Mouse (Mus musculus) CH12.LX (cell line): ENCODE results near the gene Itch.

Experiments
- BHLHE40 ChIP-seq: IDR thresholded peaks from 2 replicates; pipeline ENCODE4 v1.6.1; 2011; ENCODE audit warnings: mild to moderate bottlenecking, low read depth, low read length, improper control_type of control experiment
- CHD2 ChIP-seq: IDR thresholded peaks from 2 replicates; pipeline ENCODE4 v1.6.1; 2011; ENCODE audit warnings: low read length, improper control_type of control experiment
- CTCF ChIP-seq, 2 experiments: IDR thresholded peaks in 1 of 2; conservative IDR thresholded peaks in 1 of 2; 2 replicates each; pipeline ENCODE4 v1.5.1; 2011 to 2012; ENCODE audit warnings: low read depth in 2 of 2, low read length in 2 of 2, improper control_type of control experiment in 1 of 2, inconsistent platforms in 1 of 2, mild to moderate bottlenecking in 1 of 2, moderate library complexity in 1 of 2
- ELF1 ChIP-seq: IDR thresholded peaks from 2 replicates; pipeline ENCODE4 v1.6.1; 2014; ENCODE audit warnings: low read depth, mild to moderate bottlenecking, inconsistent platforms, low read length, improper control_type of control experiment
- ETS1 ChIP-seq: conservative IDR thresholded peaks from 2 replicates; pipeline ENCODE4 v1.6.1; 2012; ENCODE audit warnings: low read depth, mild to moderate bottlenecking, inconsistent platforms, low read length, improper control_type of control experiment, moderate library complexity
- MAX ChIP-seq: IDR thresholded peaks from 2 replicates; pipeline ENCODE4 v1.6.1; 2011; ENCODE audit warnings: low read length, improper control_type of control experiment
- MYC ChIP-seq: IDR thresholded peaks from 2 replicates; pipeline ENCODE4 v1.6.1; 2011; ENCODE audit warnings: low read depth, mild to moderate bottlenecking, improper control_type of control experiment, low read length
- POLR2A ChIP-seq: IDR thresholded peaks from 2 replicates; pipeline ENCODE4 v1.6.1; 2011; ENCODE audit warnings: low read depth, mild to moderate bottlenecking, improper control_type of control experiment, low read length
- TBP ChIP-seq: conservative IDR thresholded peaks from 2 replicates; pipeline ENCODE4 v1.6.1; 2011; ENCODE audit warnings: low read depth, low read length, improper control_type of control experiment
- UBTF ChIP-seq: IDR thresholded peaks from 2 replicates; pipeline ENCODE4 v1.6.1; 2012; ENCODE audit warnings: low read depth, mild to moderate bottlenecking, inconsistent platforms, low read length, improper control_type of control experiment, moderate library complexity

DNA sequence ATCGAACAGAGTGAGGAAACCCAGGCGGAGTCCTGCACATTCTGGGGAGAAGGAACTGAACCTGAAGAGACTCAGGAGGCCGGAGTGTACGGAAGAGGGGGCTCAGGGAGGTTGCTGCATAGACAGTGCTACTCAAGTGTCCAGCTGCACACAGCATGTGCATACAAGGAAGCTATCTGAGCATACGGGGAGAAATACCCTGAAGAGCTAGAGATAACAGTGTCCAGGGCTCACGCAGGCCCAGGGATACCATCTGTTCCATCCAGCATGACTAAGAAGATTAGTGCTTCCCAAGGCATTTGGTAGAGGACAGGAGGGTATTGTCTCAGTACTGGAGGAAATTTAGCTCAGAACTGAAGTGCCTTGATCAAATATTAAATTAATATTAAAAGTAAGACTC, 29.7 kb upstream of the Itch start:
- TF ChIP-seq ETS1, result no peak
- no peak for TF ChIP-seq POLR2A
- no peak for TF ChIP-seq MAX
- TF ChIP-seq UBTF, result no peak
- no peak for TF ChIP-seq CHD2
- TF ChIP-seq MYC, result no peak
- TF ChIP-seq CTCF (conservative IDR thresholded peaks at IDR 0.05 in 1 of 2, IDR thresholded peaks at IDR 0.05 in 1 of 2; ENCODE audit: low read depth in 2 of 2, low read length in 2 of 2), result no peak
- no peak for TF ChIP-seq ELF1
- TF ChIP-seq BHLHE40, result no peak
- TF ChIP-seq TBP, result no peak
